Mouse (Mus musculus) fat pad, adult 2 months (tissue): Measurements from ENCODE around the gene Atf7ip.

Experiments used
- DNase-seq: peaks from one replicate; pipeline ENCODE4 v3.0.0-alpha.2; 2011; ENCODE audit warnings: low read depth, low spot score; ENCODE audit errors: extremely low read depth

Gene Atf7ip

GRCm38 (mm10) chr6:136550596-136551304 lies 44.8 kb downstream of the Atf7ip start:
- DNase-seq, result no peak

- DNase-seq, result no peak
Observed at GRCm38 (mm10) chr6:136551550-136552109, 45.7 kb downstream of the Atf7ip start.

GRCm38 (mm10) chr6:136553156-136553555 lies 47.2 kb downstream of the Atf7ip start:
- no peak for DNase-seq

GRCm38 (mm10) chr6:136553767-136554569 lies 48.0 kb downstream of the Atf7ip start:
- peak; percentile 65 for DNase-seq

GRCm38 (mm10) chr6:136554774-136555522 lies 49.0 kb downstream of the Atf7ip start:
- DNase-seq, result no peak

- DNase-seq, result no peak
Observed at GRCm38 (mm10) chr6:136555523-136555915, 49.6 kb downstream of the Atf7ip start.

GRCm38 (mm10) chr6:136558288-136559005 lies 52.5 kb downstream of the Atf7ip start:
- DNase-seq, result no peak

GRCm38 (mm10) chr6:136566002-136566401 lies 60.0 kb downstream of the Atf7ip start:
- no peak for DNase-seq

- no peak for DNase-seq
Observed at GRCm38 (mm10) chr6:136590739-136591138, 84.8 kb downstream of the Atf7ip start.

GRCm38 (mm10) chr6:136594541-136594940 lies 88.6 kb downstream of the Atf7ip start:
- no peak for DNase-seq

GRCm38 (mm10) chr6:136602601-136603000 lies 96.6 kb downstream of the Atf7ip start:
- DNase-seq, result no peak

- DNase-seq, result no peak
Observed at GRCm38 (mm10) chr6:136611351-136612215, 105.6 kb downstream of the Atf7ip start.

GRCm38 (mm10) chr6:136612312-136612711 lies 106.3 kb downstream of the Atf7ip start:
- DNase-seq, result no peak

- no peak for DNase-seq
Observed at GRCm38 (mm10) chr6:136614156-136614555, 108.2 kb downstream of the Atf7ip start.

GRCm38 (mm10) chr6:136620361-136621139 lies 114.6 kb downstream of the Atf7ip start:
- DNase-seq, result peak; percentile 34

- DNase-seq, result no peak
Observed at GRCm38 (mm10) chr6:136625421-136625820, 119.5 kb downstream of the Atf7ip start.

- no peak for DNase-seq
Observed at GRCm38 (mm10) chr6:136629639-136630038, 123.7 kb downstream of the Atf7ip start.

- DNase-seq, result no peak
Observed at GRCm38 (mm10) chr6:136631519-136631918, 125.6 kb downstream of the Atf7ip start.
